Mouse (Mus musculus) lung, postnatal 36 days (tissue): ENCODE data around the gene Dock6.
A peak's percentile ranks its signal among the peaks of the same experiment; 100 is the strongest.
"Not testable (repeated sequence)": the region's sequence is repeated elsewhere in the genome, so short reads cannot be mapped to it uniquely, and the experiment has no call there.

Experiments used
- DNase-seq: peaks from one replicate; pipeline ENCODE4 v3.0.0; 2022; ENCODE audit warnings: mixed read lengths

Gene Dock6

GRCm38 (mm10) chr9:21803986-21804644 is 48.3 kb downstream of the Dock6 start:
- peak; percentile 90 for DNase-seq

GRCm38 (mm10) chr9:21801591-21801990 is 50.8 kb downstream of the Dock6 start:
- DNase-seq, result no peak

GRCm38 (mm10) chr9:21801121-21801520 is 51.3 kb downstream of the Dock6 start:
- no peak for DNase-seq

DNA sequence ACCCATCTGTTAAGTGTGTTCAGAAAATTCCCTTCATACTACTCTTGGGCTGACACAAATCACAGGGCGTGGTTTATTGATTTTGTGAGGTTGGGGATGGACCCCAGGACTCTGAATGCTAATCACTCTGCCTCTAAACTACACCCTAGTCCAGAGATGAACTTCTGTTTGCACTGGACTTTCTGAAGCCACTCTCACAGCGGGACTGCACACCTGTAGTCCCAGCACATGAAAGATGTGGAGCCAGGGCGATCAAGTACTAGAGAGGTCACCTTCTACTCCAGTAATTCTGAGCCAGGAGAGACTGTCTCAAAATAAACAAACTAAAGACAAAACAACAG is 53.5 kb downstream of the Dock6 start:
- DNase-seq, result no peak

GRCm38 (mm10) chr9:21798345-21799009 is 54.0 kb downstream of the Dock6 start, which contains the start of gene Kank2:
TSS of gene Kank2 (minus strand) at chr9:21798744.
- peak; percentile 89 for DNase-seq

DNA sequence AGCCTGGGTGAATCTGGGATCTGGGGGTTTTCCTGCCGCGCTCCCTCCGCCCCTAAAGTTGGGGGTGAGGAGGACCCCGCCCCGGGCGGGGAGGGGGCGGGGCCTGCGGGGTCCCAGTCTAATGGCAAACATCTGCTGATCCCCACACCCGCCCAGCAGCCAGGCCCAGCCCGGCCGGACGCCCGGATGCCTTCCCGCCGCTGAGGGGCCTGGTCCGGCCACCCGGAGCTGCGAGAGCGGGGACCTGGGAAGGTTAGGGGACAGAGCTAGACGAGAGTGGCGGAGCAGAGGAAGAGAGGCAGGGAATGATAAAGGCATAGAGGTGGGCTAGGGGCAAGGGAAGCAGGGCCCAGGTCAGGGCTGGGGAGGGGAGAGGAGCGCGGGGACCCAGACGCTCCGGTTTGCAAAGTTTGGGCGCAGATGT is 54.5 kb downstream of the Dock6 start:
- peak; percentile 73 for DNase-seq

- no peak for DNase-seq
These were observed 55.5 kb downstream of the Dock6 start for GRCm38 (mm10) chr9:21796919-21797318.

DNA sequence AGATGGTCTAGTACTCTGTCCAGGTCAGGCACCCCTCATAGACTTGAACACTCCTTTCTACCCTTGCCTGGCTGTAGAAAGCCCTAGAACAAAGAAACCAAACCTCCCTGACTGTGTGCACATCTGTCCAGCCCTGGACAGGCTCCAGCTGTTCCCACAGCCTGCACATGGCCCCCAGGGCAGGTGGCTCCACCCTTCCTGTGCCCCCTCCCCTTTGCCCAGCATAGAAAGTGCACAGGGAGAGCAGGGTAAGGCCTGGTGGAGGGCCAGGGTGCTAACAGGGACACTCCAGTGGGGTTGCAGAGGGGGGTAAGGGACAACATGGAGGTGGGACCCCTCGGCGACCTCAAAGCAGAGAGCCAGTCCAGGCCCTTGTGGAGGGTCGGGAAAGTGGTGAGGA is 56.2 kb downstream of the Dock6 start:
- DNase-seq, result no peak

GRCm38 (mm10) chr9:21795579-21795978 is 56.9 kb downstream of the Dock6 start:
- no peak for DNase-seq

DNA sequence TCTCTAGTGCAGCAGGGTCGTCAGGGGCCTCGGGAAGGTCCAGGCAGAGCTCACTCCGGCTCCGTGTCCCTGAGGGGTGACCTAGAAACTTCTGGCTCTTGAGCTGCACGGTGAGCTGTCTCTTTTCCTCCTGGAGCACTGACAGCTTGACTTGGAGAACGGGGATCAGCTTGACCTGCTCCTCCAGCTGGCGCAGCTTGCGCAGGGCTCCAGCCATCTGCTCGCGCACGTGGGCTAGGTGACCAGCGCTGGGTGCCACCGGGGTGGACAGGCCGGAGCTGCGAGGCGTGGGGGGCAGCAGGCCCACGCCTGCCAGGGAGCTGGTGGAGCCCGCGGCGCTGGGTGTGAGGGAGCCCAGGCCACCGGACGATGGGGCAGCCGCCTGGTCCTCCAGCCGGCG is 57.5 kb downstream of the Dock6 start:
- no peak for DNase-seq

- no peak for DNase-seq
These were observed 58.0 kb downstream of the Dock6 start for GRCm38 (mm10) chr9:21794344-21794834.

- not testable (repeated sequence) for DNase-seq
These were observed 58.9 kb downstream of the Dock6 start for GRCm38 (mm10) chr9:21793507-21793906.

- peak; percentile 78 for DNase-seq
These were observed 59.8 kb downstream of the Dock6 start for GRCm38 (mm10) chr9:21792644-21793043.

GRCm38 (mm10) chr9:21791861-21792260 is 60.6 kb downstream of the Dock6 start:
- peak; percentile 91 for DNase-seq

GRCm38 (mm10) chr9:21788234-21788633 is 64.2 kb downstream of the Dock6 start:
- no peak for DNase-seq

- no peak for DNase-seq
These were observed 64.8 kb downstream of the Dock6 start for GRCm38 (mm10) chr9:21787654-21788053.

- DNase-seq, result peak; percentile 82
These were observed 65.5 kb downstream of the Dock6 start for GRCm38 (mm10) chr9:21786906-21787305.

- not testable (repeated sequence) for DNase-seq
These were observed 66.1 kb downstream of the Dock6 start for GRCm38 (mm10) chr9:21786309-21786708.

GRCm38 (mm10) chr9:21784517-21785307 is 67.7 kb downstream of the Dock6 start:
- peak; percentile 87 for DNase-seq

DNA sequence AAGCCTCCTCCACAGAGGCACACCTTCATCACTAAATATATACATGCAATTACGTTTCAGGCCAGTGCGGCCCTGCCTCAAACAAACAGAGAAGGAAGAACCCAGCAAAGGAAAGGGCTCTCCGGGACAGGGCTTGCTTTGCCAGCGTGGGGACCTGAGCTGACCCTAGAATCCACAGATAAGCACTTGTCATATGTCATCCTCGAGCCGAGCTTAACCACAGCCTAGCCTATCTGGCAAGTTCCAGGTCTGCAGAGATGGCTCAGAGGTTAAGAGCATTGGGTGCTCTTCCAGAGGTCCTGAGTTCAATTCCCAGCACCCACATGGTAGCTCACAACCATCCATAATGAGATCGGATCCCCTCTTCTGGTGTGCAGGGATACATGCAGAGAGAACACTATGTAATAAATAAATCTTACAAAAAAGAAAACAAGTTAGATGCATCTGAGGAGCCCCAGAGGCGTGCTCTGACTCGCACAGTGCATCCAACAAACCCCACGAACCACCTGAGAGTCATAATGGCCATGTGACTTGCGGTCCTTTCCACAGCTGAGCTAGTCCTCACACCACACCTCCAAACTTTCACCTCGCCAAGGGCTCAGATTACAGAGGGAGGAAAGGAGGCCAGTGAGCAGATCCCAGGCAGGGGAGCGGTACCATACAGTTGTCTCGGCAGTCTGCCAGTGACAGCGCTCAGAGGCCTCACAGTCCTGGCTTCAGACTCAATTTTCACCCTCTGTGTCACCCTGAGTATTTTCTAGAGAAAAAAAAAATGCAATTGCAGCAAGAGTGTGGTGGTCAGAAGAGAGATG is 70.6 kb downstream of the Dock6 start:
- DNase-seq, result peak; percentile 57

DNA sequence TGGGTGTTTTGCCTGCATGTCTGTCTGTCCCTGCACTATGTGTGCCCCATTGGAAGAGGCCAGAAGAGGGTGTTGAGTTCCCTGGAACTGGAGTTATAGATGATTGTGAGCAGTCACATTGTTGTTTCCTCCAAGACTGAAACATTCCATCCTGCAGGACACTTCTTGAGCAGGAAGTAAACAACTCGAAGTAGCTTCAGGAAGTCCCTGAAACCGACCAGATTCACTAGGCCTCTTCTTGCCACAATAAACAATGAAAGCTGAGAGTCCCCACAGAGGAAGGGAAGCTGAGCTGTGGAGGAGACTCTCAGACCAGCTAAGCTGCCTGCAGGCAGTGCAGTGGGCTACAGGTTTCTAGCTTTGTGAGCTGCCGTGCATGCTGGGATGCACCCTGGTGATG is 74.7 kb downstream of the Dock6 start:
- DNase-seq, result no peak

- no peak for DNase-seq
These were observed 78.1 kb downstream of the Dock6 start for GRCm38 (mm10) chr9:21774353-21774752.

GRCm38 (mm10) chr9:21773396-21773795 is 79.0 kb downstream of the Dock6 start:
- not testable (repeated sequence) for DNase-seq
